23 mouse cellular contexts compared by ENCODE assay signal in the genomic region with DNA sequence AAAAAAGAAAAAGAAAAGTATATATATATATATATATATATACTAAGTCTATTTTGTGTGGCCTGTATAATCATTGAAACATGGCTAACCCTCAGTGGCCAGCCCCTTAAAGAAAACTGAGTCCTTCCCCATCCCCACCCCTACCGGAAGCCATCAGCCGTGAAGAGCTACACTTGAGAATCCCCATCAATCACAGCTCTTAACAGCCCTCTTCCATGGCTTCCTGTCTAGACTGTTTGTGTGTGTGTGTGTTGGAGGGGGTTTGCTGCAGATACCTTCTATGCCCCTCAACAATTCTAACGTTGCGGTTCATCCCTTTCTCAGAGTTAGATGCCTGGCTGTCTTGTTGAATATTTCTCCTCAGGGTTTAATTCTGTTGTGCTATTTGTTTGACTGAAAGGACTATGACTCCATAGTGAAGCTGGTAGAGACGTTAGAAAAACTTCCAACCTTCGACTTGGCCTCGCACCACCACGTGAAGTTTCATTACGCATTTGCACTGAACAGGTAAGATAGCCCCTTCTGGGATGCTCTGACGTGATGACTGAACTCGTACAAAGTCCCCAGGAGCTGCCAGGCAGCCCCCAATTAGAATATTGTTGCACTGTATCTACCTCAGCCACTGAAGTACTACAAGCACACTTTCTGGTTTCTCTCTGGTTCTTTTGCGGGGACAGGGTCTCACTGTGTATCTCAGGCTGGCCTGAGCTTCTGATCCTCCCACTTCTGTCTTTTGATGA.
"Had no signal": no experiment of that assay in that cellular context is flagged by ENCODE, and none has a peak within 500 bp of the region (broad histone marks: within the 10 kb centered on the region; RNA-seq: fewer than 3 reads in every experiment).

No protein-coding gene starts in this region.

- H3K36me3 ChIP-seq: limb, embryonic 10.5 days; limb, embryonic 13.5 days; liver, embryonic 12.5 days; liver, embryonic 15.5 days; lung, embryonic 15.5 days had no signal

- H3K4me3 ChIP-seq: layer of hippocampus, adult 2 months; limb, embryonic 10.5 days; limb, embryonic 13.5 days; liver, embryonic 12.5 days; liver, embryonic 15.5 days; lung, embryonic 15.5 days; megakaryocyte, embryonic 14.5 days had no signal

- H3K4me1 ChIP-seq: limb, embryonic 10.5 days; liver, embryonic 12.5 days; liver, embryonic 15.5 days; lung, embryonic 15.5 days had no signal

- DNase-seq: kidney, adult 11 months; kidney, adult 9 months; layer of hippocampus, adult 9-11 months; liver; lung, adult 18-20 months; lung, postnatal 10 days; lung, postnatal 36 days; midbrain, embryonic 14.5 days; right cerebral cortex, adult 18-20 months; right cerebral cortex, postnatal 14 days; right cerebral cortex, postnatal 4 days; thymus, adult 2 months; thymus, postnatal 14 days; thymus, postnatal 4 days had no signal

- H3K9ac ChIP-seq: limb, embryonic 13.5 days; liver, embryonic 12.5 days; liver, embryonic 15.5 days; lung, embryonic 15.5 days had no signal

- H3K9me3 ChIP-seq: limb, embryonic 10.5 days; limb, embryonic 13.5 days; liver, embryonic 12.5 days; liver, embryonic 15.5 days; lung, embryonic 15.5 days; megakaryocyte, embryonic 14.5 days had no signal

- ATAC-seq: liver, embryonic 12.5 days had no signal

- H3K27ac ChIP-seq: layer of hippocampus, adult 2 months; limb, embryonic 10.5 days; limb, embryonic 13.5 days; liver, embryonic 12.5 days; liver, embryonic 15.5 days; lung, embryonic 15.5 days; stomach, postnatal 0 days had no signal

- H3K27me3 ChIP-seq: limb, embryonic 13.5 days; liver, embryonic 12.5 days; liver, embryonic 15.5 days; lung, embryonic 15.5 days; megakaryocyte, embryonic 14.5 days had no signal

- H3K4me2 ChIP-seq: limb, embryonic 13.5 days; liver, embryonic 12.5 days; liver, embryonic 15.5 days; lung, embryonic 15.5 days; midbrain, embryonic 11.5 days had no signal
